Mouse (Mus musculus) CH12.LX (cell line): ENCODE results near the gene Syne3. TPM values are rescaled to one million over a fixed set of nuclear protein-coding genes. Genes with fewer than 3 reads are reported as not detected.

Experiments
- DNase-seq: peaks from one replicate; pipeline ENCODE4 v3.0.0-alpha.2; 2013; ENCODE audit errors: extremely low read depth
- H3K27ac ChIP-seq: 2 replicates; pipeline ENCODE4 v1.5.1; 2012; ENCODE audit warnings: low read depth, mild to moderate bottlenecking, control low read depth, moderate library complexity; ENCODE audit not compliant: insufficient read depth
- H3K27me3 ChIP-seq: replicated peaks from 2 replicates; pipeline ENCODE3; 2012; ENCODE audit warnings: inconsistent platforms
- H3K36me3 ChIP-seq, 2 experiments: replicated peaks in 1 of 2; 2 replicates each; pipeline versions ENCODE3 to v1.6.1; 2012; ENCODE audit warnings: inconsistent platforms in 1 of 2, low read length in 1 of 2, mild to moderate bottlenecking in 1 of 2, mixed read lengths in 1 of 2, moderate library complexity in 1 of 2; ENCODE audit not compliant: control insufficient read depth in 1 of 2, insufficient read depth in 1 of 2
- H3K4me1 ChIP-seq, 2 experiments: 2 replicates each; pipeline ENCODE4 v1.6.1; 2012; ENCODE audit warnings: inconsistent platforms in 1 of 2, moderate library complexity in 1 of 2; ENCODE audit not compliant: insufficient read depth in 2 of 2, control insufficient read depth in 1 of 2
- H3K4me2 ChIP-seq: 2 replicates; pipeline ENCODE4 v1.6.1; 2012; ENCODE audit warnings: low read depth, mild to moderate bottlenecking, control low read depth; ENCODE audit not compliant: poor library complexity, insufficient read depth, severe bottlenecking
- H3K4me3 ChIP-seq, 3 experiments: fragments of 150-350 bp in 1 of 3; sonication (generic) in 1 of 3; replicated peaks in 1 of 3; 2 replicates each; pipeline versions ENCODE3 to v1.5.1; 2011 to 2012; ENCODE audit warnings: low read depth in 2 of 3, low read length in 2 of 3, mild to moderate bottlenecking in 2 of 3, moderate library complexity in 2 of 3, control low read depth in 1 of 3, improper control_type of control experiment in 1 of 3, inconsistent platforms in 1 of 3, mixed read lengths in 1 of 3; ENCODE audit not compliant: poor library complexity in 1 of 3
- H3K79me2 ChIP-seq: replicated peaks from 2 replicates; pipeline ENCODE4 v1.6.1; 2012; ENCODE audit warnings: mild to moderate bottlenecking, moderate library complexity; ENCODE audit not compliant: control insufficient read depth, poor library complexity, insufficient read depth, severe bottlenecking; ENCODE audit errors: extremely low read depth
- H3K9ac ChIP-seq: 2 replicates; pipeline ENCODE4 v1.6.1; 2012; ENCODE audit warnings: low read depth, mild to moderate bottlenecking, control low read depth, moderate library complexity; ENCODE audit not compliant: insufficient read depth
- H3K9me3 ChIP-seq: replicated peaks from 2 replicates; pipeline ENCODE3; 2012; ENCODE audit warnings: low read length, inconsistent platforms, mixed read lengths
- BHLHE40 ChIP-seq: IDR thresholded peaks from 2 replicates; pipeline ENCODE4 v1.6.1; 2011; ENCODE audit warnings: mild to moderate bottlenecking, low read depth, low read length, improper control_type of control experiment
- CHD1 ChIP-seq: IDR thresholded peaks from 2 replicates; pipeline ENCODE4 v1.6.1; 2012; ENCODE audit warnings: low read depth, low read length, improper control_type of control experiment, inconsistent platforms
- CHD2 ChIP-seq: IDR thresholded peaks from 2 replicates; pipeline ENCODE4 v1.6.1; 2011; ENCODE audit warnings: low read length, improper control_type of control experiment
- CTCF ChIP-seq, 2 experiments: IDR thresholded peaks in 1 of 2; conservative IDR thresholded peaks in 1 of 2; 2 replicates each; pipeline ENCODE4 v1.5.1; 2011 to 2012; ENCODE audit warnings: low read depth in 2 of 2, low read length in 2 of 2, improper control_type of control experiment in 1 of 2, inconsistent platforms in 1 of 2, mild to moderate bottlenecking in 1 of 2, moderate library complexity in 1 of 2
- E2F4 ChIP-seq: IDR thresholded peaks from 2 replicates; pipeline ENCODE4 v1.6.1; 2011; ENCODE audit warnings: low read depth, low read length, improper control_type of control experiment; ENCODE audit not compliant: insufficient replicate concordance
- ELF1 ChIP-seq: IDR thresholded peaks from 2 replicates; pipeline ENCODE4 v1.6.1; 2014; ENCODE audit warnings: low read depth, mild to moderate bottlenecking, inconsistent platforms, low read length, improper control_type of control experiment
- EP300 ChIP-seq: IDR thresholded peaks from 2 replicates; pipeline ENCODE4 v1.6.1; 2011; ENCODE audit warnings: low read length, improper control_type of control experiment
- ETS1 ChIP-seq: conservative IDR thresholded peaks from 2 replicates; pipeline ENCODE4 v1.6.1; 2012; ENCODE audit warnings: low read depth, mild to moderate bottlenecking, inconsistent platforms, low read length, improper control_type of control experiment, moderate library complexity
- GABPA ChIP-seq: IDR thresholded peaks from 2 replicates; pipeline ENCODE4 v1.6.1; 2012; ENCODE audit warnings: low read depth, low read length, improper control_type of control experiment, inconsistent platforms; ENCODE audit not compliant: insufficient replicate concordance
- HCFC1 ChIP-seq: IDR thresholded peaks from 2 replicates; pipeline ENCODE4 v1.6.1; 2012; ENCODE audit warnings: low read depth, mild to moderate bottlenecking, inconsistent platforms, low read length, improper control_type of control experiment
- IRF4 ChIP-seq: IDR thresholded peaks from 2 replicates; pipeline ENCODE4 v1.6.1; 2014; ENCODE audit warnings: low read depth, mild to moderate bottlenecking, inconsistent platforms, low read length, improper control_type of control experiment
- JUN ChIP-seq: IDR thresholded peaks from 2 replicates; pipeline ENCODE4 v1.6.1; 2011; ENCODE audit warnings: low read depth, mild to moderate bottlenecking, low read length, improper control_type of control experiment, moderate library complexity; ENCODE audit not compliant: insufficient read depth
- JUND ChIP-seq: conservative IDR thresholded peaks from 2 replicates; pipeline ENCODE4 v1.6.1; 2011; ENCODE audit warnings: low read depth, low read length, improper control_type of control experiment
- KAT2A ChIP-seq: IDR thresholded peaks from 2 replicates; pipeline ENCODE4 v1.6.1; 2012; ENCODE audit warnings: low read length, improper control_type of control experiment, inconsistent platforms; ENCODE audit not compliant: insufficient replicate concordance
- MAFK ChIP-seq: IDR thresholded peaks from 2 replicates; pipeline ENCODE4 v1.6.1; 2011; ENCODE audit warnings: low read length, improper control_type of control experiment; ENCODE audit not compliant: insufficient replicate concordance
- MAX ChIP-seq: IDR thresholded peaks from 2 replicates; pipeline ENCODE4 v1.6.1; 2011; ENCODE audit warnings: low read length, improper control_type of control experiment
- MAZ ChIP-seq: IDR thresholded peaks from 2 replicates; pipeline ENCODE4 v1.6.1; 2012; ENCODE audit warnings: low read depth, mild to moderate bottlenecking, inconsistent platforms, low read length, improper control_type of control experiment, moderate library complexity
- MEF2A ChIP-seq: IDR thresholded peaks from 2 replicates; pipeline ENCODE4 v1.6.1; 2014; ENCODE audit warnings: low read depth, mild to moderate bottlenecking, inconsistent platforms, low read length, improper control_type of control experiment, borderline replicate concordance
- MXI1 ChIP-seq: IDR thresholded peaks from 2 replicates; pipeline ENCODE4 v1.6.1; 2011; ENCODE audit warnings: mild to moderate bottlenecking, low read depth, low read length, improper control_type of control experiment
- MYC ChIP-seq: IDR thresholded peaks from 2 replicates; pipeline ENCODE4 v1.6.1; 2011; ENCODE audit warnings: low read depth, mild to moderate bottlenecking, improper control_type of control experiment, low read length
- NELFE ChIP-seq: IDR thresholded peaks from 2 replicates; pipeline ENCODE4 v1.6.1; 2011; ENCODE audit warnings: low read depth, low read length, improper control_type of control experiment
- NRF1 ChIP-seq: IDR thresholded peaks from 2 replicates; pipeline ENCODE4 v1.6.1; 2014; ENCODE audit warnings: low read depth, mild to moderate bottlenecking, inconsistent platforms, low read length, improper control_type of control experiment, moderate library complexity
- PAX5 ChIP-seq: IDR thresholded peaks from 2 replicates; pipeline ENCODE4 v1.6.1; 2012; ENCODE audit warnings: low read length, inconsistent platforms, mixed read lengths
- POLR2A ChIP-seq: IDR thresholded peaks from 2 replicates; pipeline ENCODE4 v1.6.1; 2011; ENCODE audit warnings: low read depth, mild to moderate bottlenecking, improper control_type of control experiment, low read length
- POLR2AphosphoS2 ChIP-seq: IDR thresholded peaks from 2 replicates; pipeline ENCODE4 v1.6.1; 2011; ENCODE audit warnings: low read depth, low read length, improper control_type of control experiment
- RAD21 ChIP-seq: IDR thresholded peaks from 2 replicates; pipeline ENCODE4 v1.6.1; 2011; ENCODE audit warnings: low read depth, mild to moderate bottlenecking, low read length, improper control_type of control experiment, moderate library complexity
- RCOR1 ChIP-seq: conservative IDR thresholded peaks from 2 replicates; pipeline ENCODE4 v1.6.1; 2012; ENCODE audit warnings: low read depth, mild to moderate bottlenecking, inconsistent platforms, low read length, improper control_type of control experiment
- SIN3A ChIP-seq: IDR thresholded peaks from 2 replicates; pipeline ENCODE4 v1.6.1; 2012; ENCODE audit warnings: low read length, improper control_type of control experiment, inconsistent platforms
- SMC3 ChIP-seq: IDR thresholded peaks from 2 replicates; pipeline ENCODE4 v1.6.1; 2011; ENCODE audit warnings: low read depth, low read length, improper control_type of control experiment
- TBP ChIP-seq: conservative IDR thresholded peaks from 2 replicates; pipeline ENCODE4 v1.6.1; 2011; ENCODE audit warnings: low read depth, low read length, improper control_type of control experiment
- TCF12 ChIP-seq: IDR thresholded peaks from 2 replicates; pipeline ENCODE4 v1.6.1; 2014; ENCODE audit warnings: low read depth, mild to moderate bottlenecking, inconsistent platforms, low read length, improper control_type of control experiment
- UBTF ChIP-seq: IDR thresholded peaks from 2 replicates; pipeline ENCODE4 v1.6.1; 2012; ENCODE audit warnings: low read depth, mild to moderate bottlenecking, inconsistent platforms, low read length, improper control_type of control experiment, moderate library complexity
- USF1 ChIP-seq: IDR thresholded peaks from 2 replicates; pipeline ENCODE4 v1.6.1; 2014; ENCODE audit warnings: low read depth, mild to moderate bottlenecking, inconsistent platforms, low read length, improper control_type of control experiment
- USF2 ChIP-seq: conservative IDR thresholded peaks from 2 replicates; pipeline ENCODE4 v1.6.1; 2011; ENCODE audit warnings: low read depth, low read length, improper control_type of control experiment
- ZC3H11A ChIP-seq: IDR thresholded peaks from 2 replicates; pipeline ENCODE4 v1.6.1; 2012; ENCODE audit warnings: low read depth, mild to moderate bottlenecking, inconsistent platforms, low read length, improper control_type of control experiment
- ZKSCAN1 ChIP-seq: IDR thresholded peaks from 2 replicates; pipeline ENCODE4 v1.6.1; 2012; ENCODE audit warnings: low read depth, inconsistent platforms, low read length, improper control_type of control experiment, borderline replicate concordance
- ZMIZ1 ChIP-seq: IDR thresholded peaks from 2 replicates; pipeline ENCODE4 v1.6.1; 2012; ENCODE audit warnings: low read depth, mild to moderate bottlenecking, inconsistent platforms, low read length, improper control_type of control experiment
- ZNF384 ChIP-seq: IDR thresholded peaks from 2 replicates; pipeline ENCODE4 v1.6.1; 2012; ENCODE audit warnings: low read depth, low read length, improper control_type of control experiment, inconsistent platforms
- dilution Hi-C: fragments of 300-500 bp; cut with MboI; formaldehyde crosslinking; loops from 2 replicates; pipeline ENCODE4 v1.14.3; 2020; ENCODE audit warnings: low sequenced_read_pairs; ENCODE audit not compliant: extremely low pct_unique_long_range_greater_than_20kb, extremely low pct_ligation_motif_present
- in situ Hi-C: fragments of 300-500 bp; cut with MboI; formaldehyde crosslinking; loops from 3 replicates; pipeline ENCODE4 v1.14.3; 2019; ENCODE audit warnings: low sequenced_read_pairs, low pct_ligation_motif_present, low pct_unique_long_range_greater_than_20kb, mixed read lengths
- polyA plus RNA-seq: library from polyadenylated mRNA; unstranded; fragments of >175 nt; gene quantifications from 2 replicates; pipeline ENCODE4 v1.2.1, GENCODE M21; 2012; ENCODE audit warnings: low read depth; ENCODE audit not compliant: insufficient read length
- total RNA-seq, 2 experiments: library from RNA; depleted of rRNA; stranded (reverse); fragments of 300-350 nt in 1 of 2; fragments of >200 nt in 1 of 2; gene quantifications; 2 replicates each; pipeline ENCODE4 v1.2.3; 2012 to 2014

The Syne3 gene
- total and polyA plus RNA-seq, 3 experiments = 5.3 to 18.7 (median 7.3) TPM

GRCm38 (mm10) chr12:104990741-104991454, 18.7 kb downstream of the Syne3 start:
- H3K4me1 ChIP-seq = peaks cover 30 to 71% of the 10 kb centered on the region in 2 experiments
- no peaks in the 10 kb centered on the region for H3K27me3 ChIP-seq
- in situ Hi-C loops = no loop called here
- H3K4me3 ChIP-seq = peak overlapping the region in 1 of 3 experiments; percentile 17
- DNase-seq = peak; percentile 94
- peaks cover 2 to 15% of the 10 kb centered on the region in 2 experiments for H3K36me3 ChIP-seq
- peaks cover 9% of the 10 kb centered on the region for H3K79me2 ChIP-seq
- no peak overlapping the region for H3K9ac ChIP-seq
- 0 out of 2 replicates have a peak overlapping the region, but pooled peaks have one; percentile 45 for H3K4me2 ChIP-seq
- no peaks in the 10 kb centered on the region for H3K9me3 ChIP-seq
- dilution Hi-C loops = no loop called here
- TF ChIP-seq UBTF (no peak), POLR2A (peak; percentile 37; the same call in 1 of the 2 replicates), CHD2 (no peak; the same call in 1 of the 2 replicates), MYC (no peak), RAD21 (peak; percentile 29), ETS1 (0 out of 2 replicates have a peak, but pooled peaks have one; percentile 29), POLR2AphosphoS2 (no peak), ZMIZ1 (no peak), SIN3A (peak; percentile 75), USF1 (no peak), HCFC1 (no peak), ZC3H11A (no peak), RCOR1 (no peak), GABPA (no peak), NELFE (no peak), CHD1 (no peak), EP300 (peak; percentile 67), ZKSCAN1 (no peak), MEF2A (no peak), E2F4 (no peak), JUN (no peak), BHLHE40 (0 out of 2 replicates have a peak, but pooled peaks have one; percentile 8), JUND (peak; percentile 23; the same call in 1 of the 2 replicates), CTCF (conservative IDR thresholded peaks at IDR 0.05 in 1 of 2, IDR thresholded peaks at IDR 0.05 in 1 of 2; ENCODE audit: low read depth in 2 of 2, low read length in 2 of 2) (peak in 1 of 2 experiments; percentile 18; a peak in 1 of 4 replicates), NRF1 (no peak), MXI1 (peak; percentile 58; the same call in 1 of the 2 replicates), IRF4 (peak; percentile 87), PAX5 (no peak), ZNF384 (no peak), MAX (no peak), TCF12 (peak; percentile 44; the same call in 1 of the 2 replicates), USF2 (no peak), KAT2A (no peak), SMC3 (no peak; the same call in 1 of the 2 replicates), MAFK (no peak), MAZ (no peak), ELF1 (peak; percentile 81), TBP (0 out of 2 replicates have a peak, but pooled peaks have one; percentile 28)
- peak overlapping the region; percentile 66 for H3K27ac ChIP-seq
